27 mouse cellular contexts compared by ENCODE assay signal in genomic region chr6:90564240-90564639, GRCm38 (mm10). TPM values are rescaled to one million over a fixed set of nuclear protein-coding genes. Genes with fewer than 3 reads are reported as not detected.
DNase-seq lines count a peak whose midpoint lies in the region; ATAC-seq lines count a peak whose summit lies in the region.
"Had no signal": no experiment of that assay in that cellular context is flagged by ENCODE, and none has a peak within 500 bp of the region (broad histone marks: within the 10 kb centered on the region; RNA-seq: fewer than 3 reads in every experiment).

No protein-coding gene starts in this region.

- H3K4me2 ChIP-seq in midbrain, embryonic 15.5 days, result no peak overlapping the region
- H3K4me2 ChIP-seq: forebrain, embryonic 13.5 days; heart, embryonic 15.5 days; hindbrain, embryonic 14.5 days had no signal

- H3K4me3 ChIP-seq in midbrain, embryonic 10.5 days, result no peak overlapping the region
- no peak overlapping the region for H3K4me3 ChIP-seq in midbrain, embryonic 15.5 days
- H3K4me3 ChIP-seq: forebrain, embryonic 10.5 days; forebrain, embryonic 13.5 days; heart, embryonic 10.5 days; heart, embryonic 15.5 days had no signal

- no peak overlapping the region for H3K9ac ChIP-seq in midbrain, embryonic 15.5 days
- H3K9ac ChIP-seq: forebrain, embryonic 13.5 days; heart, embryonic 15.5 days; hindbrain, embryonic 14.5 days had no signal

- 0 out of 2 replicates have a peak overlapping the region, but pooled peaks have one; percentile 28 for H3K27ac ChIP-seq in midbrain, embryonic 10.5 days (replicated peaks)
- H3K27ac ChIP-seq in midbrain, embryonic 15.5 days, result no peak overlapping the region
- H3K27ac ChIP-seq: forebrain, embryonic 10.5 days; forebrain, embryonic 13.5 days; heart, embryonic 10.5 days; heart, embryonic 15.5 days; hindbrain, embryonic 14.5 days; hindbrain, postnatal 0 days had no signal

- no peaks in the 10 kb centered on the region for H3K36me3 ChIP-seq in midbrain, embryonic 10.5 days
- no peaks in the 10 kb centered on the region for H3K36me3 ChIP-seq in midbrain, embryonic 15.5 days (replicated peaks)
- H3K36me3 ChIP-seq: forebrain, embryonic 10.5 days; G1E; heart, embryonic 10.5 days; heart, embryonic 15.5 days had no signal

- WGBS in midbrain, embryonic 10.5 days, result 87% methylated on average over 9 of the region's 9 CpGs
- 88% methylated on average over 9 of the region's 9 CpGs for WGBS in midbrain, embryonic 15.5 days

- H3K9me3 ChIP-seq in midbrain, embryonic 10.5 days (replicated peaks), result no peaks in the 10 kb centered on the region
- no peaks in the 10 kb centered on the region for H3K9me3 ChIP-seq in midbrain, embryonic 15.5 days
- H3K9me3 ChIP-seq: forebrain, embryonic 10.5 days; forebrain, embryonic 13.5 days; G1E; heart, embryonic 10.5 days; heart, embryonic 15.5 days had no signal

- H3K4me1 ChIP-seq in midbrain, embryonic 10.5 days, result peaks cover 12% of the 10 kb centered on the region
- H3K4me1 ChIP-seq in midbrain, embryonic 15.5 days, result peaks cover 13% of the 10 kb centered on the region

- no peaks in the 10 kb centered on the region for H3K27me3 ChIP-seq in midbrain, embryonic 10.5 days (ENCODE audit: low read depth, poor library complexity, severe bottlenecking)
- no peaks in the 10 kb centered on the region for H3K27me3 ChIP-seq in midbrain, embryonic 15.5 days (replicated peaks)
- H3K27me3 ChIP-seq: forebrain, embryonic 13.5 days; Patski had no signal

- DNase-seq in adrenal gland, adult (ENCODE audit: inconsistent age in 2 of 2, low spot score in 1 of 2), result peak; percentile 66 to 71
- no peak for DNase-seq in adrenal gland, postnatal 4 days (ENCODE audit: low spot score in 2 of 2)
- peak; percentile 75 for DNase-seq in heart, adult 11 months
- no peak for DNase-seq in heart, adult 18-20 months
- no peak for DNase-seq in midbrain, embryonic 10.5 days (ENCODE audit: low spot score)
- DNase-seq in adrenal gland, postnatal 14 days, result peak; percentile 45
- no peak for DNase-seq in lung, postnatal 14 days
- DNase-seq: cerebellum, adult 18-20 months; cerebellum, adult 9-10 months; cerebellum, postnatal 14 days; gastrocnemius, postnatal 10 days; gastrocnemius, postnatal 36 days; heart, postnatal 14 days; heart, postnatal 4 days; kidney, adult 18-20 months had no signal

- no peak for ATAC-seq in midbrain, embryonic 15.5 days (replicated peaks)
- ATAC-seq: forebrain, embryonic 13.5 days; forebrain, embryonic 16.5 days; hindbrain, postnatal 0 days; inflammation-experienced regulatory T-cells, adult 6 months; intestine, embryonic 16.5 days; Patski had no signal

RNA-seq across cellular contexts. Expression of gene Slc41a3, which starts 40.3 kb away (rescaled TPM):
- 10 to 100 TPM; 20.3 to 22.2 TPM for total RNA-seq in adrenal gland, postnatal 4 days (2021)
- 100 to 1,000 TPM; 127 to 149 TPM for total RNA-seq in heart, adult 18-20 months (2021)
- 2.2 and 3.5 TPM in 2 replicates for polyA plus RNA-seq in midbrain, embryonic 10.5 days (2016; fragmentation: Nextera tagmentation; extraction: Ambion mirVana)
- polyA plus RNA-seq in midbrain, embryonic 15.5 days (2015; fragmentation: Nextera tagmentation; extraction: Ambion mirVana), result 5.8 and 6.3 TPM in 2 replicates
- 21.4 and 25.2 TPM in 2 replicates for total RNA-seq in adrenal gland, postnatal 14 days (2021)

Comparison
In these comparisons a context has a peak if more than half of its experiments do, and no peak if none do; other contexts are left out.
1. DNase-seq: peak in adrenal gland, adult (2 of 2), heart, adult 11 months (single experiment) and adrenal gland, postnatal 14 days (single experiment); none in adrenal gland, postnatal 4 days (0 of 2), heart, adult 18-20 months (0 of 2), midbrain, embryonic 10.5 days (single experiment) and lung, postnatal 14 days (single experiment).